Mouse (Mus musculus): ENCODE data around the gene Foxd4. TPM values are rescaled to one million over a fixed set of nuclear protein-coding genes. Genes with fewer than 3 reads are reported as not detected.

Foxd4 gene
- total RNA-seq (2021): not detected
- long read RNA-seq, experiment 1: 0 reads
- long read RNA-seq, experiment 2: 0 reads

- intact Hi-C loops (cut with DNase I): no loop called here
- DNase-seq: no peak
Observed at GRCm38 (mm10) chr19:24900581-24901220, at the start of gene Foxd4. Foxd4 (minus strand) TSS chr19:24901197.

DNA sequence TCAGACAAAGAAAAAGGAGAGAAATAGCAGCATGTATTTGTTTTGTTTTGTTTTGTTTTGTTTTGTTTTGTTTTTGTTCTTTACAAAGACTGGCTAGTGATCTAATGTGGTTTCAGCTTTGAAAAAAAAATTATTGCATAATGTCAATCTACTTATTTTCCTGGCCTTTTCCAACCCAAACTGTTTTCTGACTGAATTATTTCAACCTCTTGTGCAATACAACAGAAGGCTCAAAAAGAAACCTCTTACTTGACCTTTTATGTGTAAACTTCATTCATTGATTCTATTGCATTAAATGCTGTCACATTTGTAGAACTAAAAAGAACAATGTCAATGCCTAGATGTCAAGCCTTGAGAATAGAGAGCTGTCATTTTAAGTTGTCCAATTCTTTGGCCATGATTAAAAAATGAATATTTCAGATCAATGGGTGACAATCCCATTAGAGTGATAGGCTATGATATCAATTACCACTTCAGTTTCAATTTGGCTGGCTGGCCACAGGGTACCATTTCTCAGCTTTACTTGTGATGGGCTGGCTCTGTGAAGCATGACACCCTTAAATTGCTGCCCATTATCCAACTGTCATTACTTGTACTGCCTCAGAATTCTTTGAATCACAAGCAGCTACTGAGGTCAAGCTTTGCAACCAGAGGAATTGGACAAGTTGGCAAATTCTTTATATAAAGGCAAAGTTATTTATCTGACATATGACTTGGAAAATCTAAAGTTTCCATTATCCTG lies 44.7 kb upstream of the Foxd4 start:
- no peak for DNase-seq
- intact Hi-C loops (cut with DNase I): no loop called here

- intact Hi-C loops (cut with DNase I): no loop called here
- DNase-seq: peak; percentile 11 to 55
Observed at GRCm38 (mm10) chr19:24937084-24937483, 36.1 kb upstream of the Foxd4 start.

DNA sequence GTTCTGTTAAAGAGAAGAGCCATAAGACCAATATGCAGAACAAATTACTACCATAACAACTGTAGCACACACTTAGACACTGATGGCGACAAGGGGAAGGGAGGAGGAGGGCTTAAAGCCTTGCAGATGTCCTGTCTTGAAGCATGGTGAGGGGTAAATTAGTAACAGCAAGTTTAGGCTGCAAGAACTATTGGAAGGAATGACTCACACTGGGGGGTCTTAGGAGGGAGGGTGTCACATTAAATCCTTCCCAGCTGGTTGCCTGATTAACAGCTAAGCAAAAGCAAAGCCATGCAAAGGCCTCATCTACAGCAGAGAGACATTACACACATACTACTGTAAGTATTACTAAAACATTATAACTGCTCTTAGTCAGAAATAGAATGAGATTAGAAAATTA lies 28.0 kb upstream of the Foxd4 start:
- intact Hi-C loops (cut with DNase I): no loop called here
- DNase-seq: no peak

- intact Hi-C loops (cut with DNase I): no loop called here
Observed at GRCm38 (mm10) chr19:24920866-24921265, 19.9 kb upstream of the Foxd4 start.

GRCm38 (mm10) chr19:24908385-24909155 lies 7.6 kb upstream of the Foxd4 start:
- intact Hi-C loops (cut with DNase I): no loop called here

More at GRCm38 (mm10) chr19:24920866-24921265, 19.9 kb upstream of the Foxd4 start:
- DNase-seq: no peak

GRCm38 (mm10) chr19:24907655-24908054 lies 6.7 kb upstream of the Foxd4 start:
- no peak for DNase-seq
- intact Hi-C loops (cut with DNase I): no loop called here

More at GRCm38 (mm10) chr19:24908385-24909155, 7.6 kb upstream of the Foxd4 start:
- no peak for DNase-seq

DNA sequence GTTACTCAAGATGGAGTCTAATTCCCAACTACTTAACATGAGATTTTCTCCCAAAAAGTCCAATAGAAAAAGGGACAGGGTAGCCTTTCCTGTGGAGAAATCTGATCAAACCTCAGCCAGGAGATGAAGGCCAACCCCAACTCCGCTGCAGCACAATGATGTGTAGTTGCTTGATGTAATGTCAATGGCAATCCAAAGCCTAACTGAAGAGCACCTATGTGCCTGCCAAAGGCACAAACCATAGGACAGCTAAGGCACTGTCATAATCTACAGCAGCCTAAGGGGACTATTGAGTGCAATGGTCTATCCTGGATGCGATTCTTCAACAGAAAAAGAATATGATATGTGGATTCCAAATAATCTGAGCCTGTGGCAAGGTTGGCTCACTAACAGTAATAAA lies 1.8 kb upstream of the Foxd4 start:
- no peak for DNase-seq
- intact Hi-C loops (cut with DNase I): no loop called here

- no peak for DNase-seq
- intact Hi-C loops (cut with DNase I): no loop called here
Observed at GRCm38 (mm10) chr19:24902256-24902655, 1.3 kb upstream of the Foxd4 start.

- intact Hi-C loops (cut with DNase I): no loop called here
- DNase-seq: no peak
Observed at GRCm38 (mm10) chr19:24901666-24902065, 669 bp upstream of the Foxd4 start.

GRCm38 (mm10) chr19:24899578-24900544 lies 1.1 kb downstream of the Foxd4 start:
- DNase-seq: peak in 1 of 2 experiments; percentile 20
- intact Hi-C loops (cut with DNase I): no loop called here

DNA sequence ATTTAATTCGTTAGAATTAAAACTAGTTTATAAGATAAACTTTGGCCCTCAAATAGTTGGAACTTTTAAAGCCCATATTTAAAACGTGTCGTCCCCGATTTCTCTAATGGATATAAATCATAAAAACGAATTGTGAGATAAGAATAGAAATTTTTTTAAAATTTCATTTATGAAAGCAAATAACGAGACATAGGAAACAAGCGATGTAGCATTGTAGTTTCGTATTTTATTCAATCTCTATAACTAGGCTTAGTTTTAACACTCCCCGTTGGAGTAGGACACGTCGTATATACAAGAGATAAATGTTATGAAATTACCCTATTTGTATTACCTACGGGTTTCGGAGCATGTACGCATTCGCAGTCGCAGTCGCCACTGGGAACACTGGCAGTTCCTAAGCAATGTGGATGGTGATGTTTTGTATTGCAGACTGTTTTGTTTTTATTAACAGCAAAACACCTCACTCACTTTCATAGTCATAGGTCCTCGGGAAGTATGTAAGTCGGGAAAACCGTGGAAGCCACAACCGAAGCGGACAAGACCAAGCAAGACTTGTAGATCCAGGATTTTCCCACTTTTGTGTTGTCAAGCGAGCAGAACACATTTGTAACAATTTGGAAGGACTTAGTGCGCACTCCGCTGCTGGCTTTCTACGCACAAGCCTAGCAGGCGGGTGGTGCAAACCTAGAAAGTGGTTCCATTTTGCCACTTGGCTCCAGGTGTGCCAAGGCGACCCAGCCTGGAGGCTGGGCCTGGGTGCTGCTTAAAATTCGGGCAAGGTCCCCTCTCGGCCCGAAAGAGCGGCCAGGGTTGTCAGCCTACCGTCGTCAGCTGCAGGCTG lies 2.0 kb downstream of the Foxd4 start:
- peak in 1 of 2 experiments; percentile 7 for DNase-seq
- intact Hi-C loops (cut with DNase I): no loop called here

DNA sequence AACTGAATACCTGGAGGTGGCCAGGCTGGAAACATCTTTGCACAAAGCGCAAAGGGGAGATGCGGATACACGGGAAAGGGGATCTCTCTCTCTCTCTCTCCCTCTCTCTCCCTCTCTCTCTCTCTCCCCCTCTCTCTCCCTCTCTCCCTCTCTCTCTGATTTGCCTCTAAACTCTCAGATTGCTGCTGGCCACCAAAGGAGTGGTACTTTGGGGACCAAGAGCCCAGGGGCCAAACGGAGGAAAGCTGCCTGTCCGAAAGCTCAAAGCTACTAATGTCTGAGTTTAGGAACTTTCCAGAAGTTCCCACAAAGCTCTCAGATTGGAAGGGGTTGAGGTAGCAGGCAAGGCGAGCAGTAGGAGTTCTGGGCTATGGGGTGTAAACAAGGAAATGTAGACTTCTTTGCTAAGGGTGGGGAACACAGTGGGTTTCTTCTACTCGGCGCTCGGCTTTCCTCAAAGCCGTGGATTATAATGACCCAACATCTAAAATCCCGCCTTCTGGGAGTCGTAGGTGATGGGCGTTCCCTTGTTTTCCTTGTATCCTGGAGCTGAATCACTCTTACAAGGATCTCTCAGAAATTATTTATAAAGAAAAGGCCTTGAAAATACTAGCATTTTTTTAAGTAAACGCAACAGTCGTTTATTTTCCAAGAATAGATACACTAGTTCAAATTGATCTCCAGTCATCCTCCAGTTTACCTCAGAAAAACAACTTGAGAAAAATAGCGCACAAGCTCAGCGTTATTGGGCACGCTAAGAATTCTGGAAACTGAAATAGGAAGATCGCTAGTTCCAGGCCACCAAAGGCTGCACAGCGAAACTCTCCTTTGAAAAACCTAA lies 2.9 kb downstream of the Foxd4 start:
- intact Hi-C loops (cut with DNase I): no loop called here
- no peak for DNase-seq

DNA sequence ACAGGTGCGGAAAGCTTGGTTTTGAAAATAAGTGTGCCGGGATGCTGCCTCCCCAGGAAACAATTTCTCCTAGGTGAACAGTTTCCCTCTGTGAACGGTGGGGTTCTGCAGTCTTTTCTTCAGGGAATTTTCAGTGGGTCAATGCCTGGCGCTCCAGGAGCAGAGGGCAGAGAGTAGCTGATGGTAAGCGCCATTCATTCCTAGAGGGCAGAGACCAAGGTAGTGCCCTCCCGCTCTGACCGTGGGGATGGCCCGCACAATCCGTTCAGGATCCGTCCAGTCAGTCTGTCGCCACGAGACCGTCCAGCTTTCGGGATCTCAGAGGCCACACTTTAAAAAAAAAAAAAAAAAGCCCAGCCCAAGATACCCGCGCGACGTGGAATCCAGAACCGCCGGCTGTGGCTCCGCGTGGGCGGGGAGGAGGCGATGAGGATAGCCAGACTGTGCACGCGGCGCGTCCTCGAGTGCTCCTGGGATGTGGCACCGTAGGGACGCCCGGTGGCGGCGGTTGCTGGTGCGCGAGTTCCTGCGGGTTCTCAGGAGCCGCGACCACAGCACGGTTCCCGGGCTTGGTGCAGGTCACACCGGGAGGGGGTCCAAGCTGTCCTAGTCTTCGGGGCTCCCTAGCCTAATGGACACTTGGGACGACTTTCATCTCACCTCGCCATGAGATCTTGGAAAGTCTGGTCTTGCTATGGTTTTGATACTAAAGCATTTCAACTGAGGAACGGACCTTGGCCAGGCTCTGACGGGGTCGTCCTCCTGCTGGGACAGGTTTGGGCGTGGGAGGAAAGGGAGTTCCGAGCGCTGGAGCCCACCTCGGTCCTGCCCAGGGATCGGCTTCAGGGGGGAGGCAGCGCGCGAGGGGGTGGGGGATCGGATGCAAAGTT lies 3.7 kb downstream of the Foxd4 start:
- intact Hi-C loops (cut with DNase I): no loop called here
- no peak for DNase-seq

GRCm38 (mm10) chr19:24896536-24896935 lies 4.5 kb downstream of the Foxd4 start:
- intact Hi-C loops (cut with DNase I): no loop called here
- no peak for DNase-seq

GRCm38 (mm10) chr19:24886888-24887287 lies 14.1 kb downstream of the Foxd4 start:
- intact Hi-C loops (cut with DNase I): loop anchor here (5.0 kb wide), 2 partner anchors 265 to 600 kb away; no protein-coding TSS in a partner anchor
- DNase-seq: no peak

GRCm38 (mm10) chr19:24885504-24885903 lies 15.5 kb downstream of the Foxd4 start:
- DNase-seq: peak; percentile 39 to 72
- intact Hi-C loops (cut with DNase I): loop anchor here (5.0 kb wide), 2 partner anchors 263 to 598 kb away; no protein-coding TSS in a partner anchor
